Mouse (Mus musculus) lung, postnatal 0 days (tissue): ENCODE data around the gene Creld1.

Source experiments
- CTCF ChIP-seq: IDR thresholded peaks from 2 replicates; pipeline ENCODE4 v1.5.1; 2016; ENCODE audit warnings: antibody characterized with exemption, mild to moderate bottlenecking
- EP300 ChIP-seq: IDR thresholded peaks from 2 replicates; pipeline ENCODE4 v1.6.1; 2016; ENCODE audit warnings: antibody characterized with exemption, mild to moderate bottlenecking, control low read depth

DNA sequence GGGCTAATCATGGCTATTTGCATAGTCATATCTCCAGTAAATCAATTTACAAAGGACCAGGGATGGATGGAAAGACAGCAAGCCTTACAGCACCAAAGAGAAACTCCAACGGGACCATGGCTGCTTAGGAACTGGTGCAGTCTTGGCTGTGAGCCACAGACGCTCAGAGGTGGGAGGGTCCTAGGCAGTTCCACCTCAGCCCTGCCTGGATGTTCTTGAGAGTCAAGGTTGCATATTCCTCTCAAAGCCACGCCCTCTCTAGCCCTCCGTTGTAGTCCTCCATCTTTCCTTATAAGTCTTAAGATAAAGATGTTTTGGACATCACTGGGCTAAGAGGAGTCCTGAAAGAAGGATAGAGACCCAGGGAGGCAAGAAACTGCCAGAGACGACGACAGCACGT, 19.1 kb upstream of the Creld1 start:
- TF ChIP-seq CTCF (no peak), EP300 (no peak)
